In the genomic region with DNA sequence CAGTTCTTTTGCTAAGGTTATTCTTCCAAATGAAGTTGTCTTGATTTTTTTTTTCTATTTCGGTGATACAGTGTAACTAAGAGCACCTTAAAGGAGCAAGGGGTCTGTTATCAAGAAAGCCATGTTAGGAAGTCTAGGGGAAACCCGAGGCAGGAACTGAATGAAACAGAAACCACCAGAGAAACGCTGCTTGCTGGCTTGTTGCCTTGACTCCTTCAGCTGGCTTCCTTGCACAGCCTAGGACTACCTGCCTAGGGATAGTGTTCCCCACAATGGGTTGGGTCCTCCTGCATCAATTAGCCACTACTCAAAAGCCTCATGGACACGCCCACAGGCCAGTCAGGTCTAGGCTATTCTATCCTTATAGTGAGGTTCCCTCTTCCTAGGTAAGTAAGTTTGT, we compare ENCODE assay signal across 17 mouse cellular contexts.
DNase-seq lines count a peak whose midpoint lies in the region; ATAC-seq and TF ChIP-seq lines count a peak whose summit lies in the region.
"Had no signal": no experiment of that assay in that cellular context is flagged by ENCODE, and none has a peak within 500 bp of the region (broad histone marks: within the 10 kb centered on the region; RNA-seq: fewer than 3 reads in every experiment).

No protein-coding gene starts in this region.

- no peak overlapping the region for H3K4me2 ChIP-seq in forebrain, embryonic 12.5 days
- H3K4me2 ChIP-seq: forebrain, embryonic 15.5 days; heart, embryonic 15.5 days; kidney, embryonic 15.5 days; limb, embryonic 13.5 days; liver, embryonic 12.5 days; neural tube, embryonic 12.5 days; stomach, embryonic 15.5 days had no signal

- no peak overlapping the region for H3K4me3 ChIP-seq in kidney, adult 2 months (ENCODE audit: insufficient read depth, low read depth, low read length)
- H3K4me3 ChIP-seq in forebrain, embryonic 12.5 days (replicated peaks), result no peak overlapping the region
- H3K4me3 ChIP-seq: forebrain, embryonic 15.5 days; heart, embryonic 15.5 days; kidney, embryonic 15.5 days; limb, embryonic 13.5 days; liver, embryonic 12.5 days; neural tube, embryonic 12.5 days; stomach, embryonic 15.5 days had no signal

- no peaks in the 10 kb centered on the region for H3K27me3 ChIP-seq in kidney, adult 2 months (replicated peaks; ENCODE audit: control insufficient read depth, insufficient read depth, low read length)
- H3K27me3 ChIP-seq in forebrain, embryonic 12.5 days, result no peaks in the 10 kb centered on the region
- H3K27me3 ChIP-seq: forebrain, embryonic 15.5 days; heart, embryonic 15.5 days; kidney, embryonic 15.5 days; limb, embryonic 13.5 days; liver, embryonic 12.5 days; neural tube, embryonic 12.5 days; stomach, embryonic 15.5 days had no signal

- no peak overlapping the region for H3K9ac ChIP-seq in forebrain, embryonic 12.5 days
- H3K9ac ChIP-seq: forebrain, embryonic 15.5 days; heart, embryonic 15.5 days; kidney, embryonic 15.5 days; limb, embryonic 13.5 days; liver, embryonic 12.5 days; neural tube, embryonic 12.5 days; stomach, embryonic 15.5 days had no signal

- no peaks in the 10 kb centered on the region for H3K9me3 ChIP-seq in forebrain, embryonic 12.5 days
- H3K9me3 ChIP-seq: forebrain, embryonic 15.5 days; heart, embryonic 15.5 days; kidney, embryonic 15.5 days; limb, embryonic 13.5 days; liver, embryonic 12.5 days; neural tube, embryonic 12.5 days; stomach, embryonic 15.5 days had no signal

- TF ChIP-seq POLR2A in kidney, adult 2 months (IDR thresholded peaks at IDR 0.05; ENCODE audit: low read depth, low read length), result no peak

- DNase-seq in kidney, adult 2 months, result no peak
- DNase-seq in kidney, postnatal 36 days, result no peak
- peak; percentile 35 for DNase-seq in CD4-positive, CD25-positive, alpha-beta regulatory T cell, adult 2 months (ENCODE audit: low read depth, low spot score)
- DNase-seq in induced T-regulatory cell, adult 2 months (ENCODE audit: low read depth), result peak; percentile 52
- no peak for DNase-seq in thymus, adult 18-20 months
- DNase-seq in layer of hippocampus, postnatal 36 days, result no peak
- DNase-seq: cerebellum, adult 8-10 months had no signal

- 53% methylated on average over 4 of the region's 4 CpGs for WGBS in kidney, adult 2 months
- 86% methylated on average over 4 of the region's 4 CpGs for WGBS in forebrain, embryonic 12.5 days

- H3K4me1 ChIP-seq in kidney, adult 2 months (ENCODE audit: control insufficient read depth, insufficient read depth, low read length), result peaks cover 6% of the 10 kb centered on the region
- H3K4me1 ChIP-seq in forebrain, embryonic 12.5 days, result peaks cover 4% of the 10 kb centered on the region
- H3K4me1 ChIP-seq: forebrain, embryonic 15.5 days; neural tube, embryonic 12.5 days; stomach, embryonic 15.5 days had no signal

- peak overlapping the region; percentile 5; the same call in 1 of the 2 replicates for H3K27ac ChIP-seq in kidney, adult 2 months (ENCODE audit: insufficient read depth, low read depth, low read length)
- no peak overlapping the region for H3K27ac ChIP-seq in forebrain, embryonic 12.5 days
- H3K27ac ChIP-seq: forebrain, embryonic 15.5 days; heart, embryonic 15.5 days; kidney, embryonic 15.5 days; limb, embryonic 13.5 days; liver, embryonic 12.5 days; neural tube, embryonic 12.5 days; stomach, embryonic 15.5 days had no signal

- no peaks in the 10 kb centered on the region for H3K36me3 ChIP-seq in kidney, adult 2 months (ENCODE audit: control insufficient read depth, insufficient read depth, low read length)
- no peaks in the 10 kb centered on the region for H3K36me3 ChIP-seq in forebrain, embryonic 12.5 days (replicated peaks)
- H3K36me3 ChIP-seq: forebrain, embryonic 15.5 days; heart, embryonic 15.5 days; kidney, embryonic 15.5 days; limb, embryonic 13.5 days; liver, embryonic 12.5 days; neural tube, embryonic 12.5 days; stomach, embryonic 15.5 days had no signal

- TF ChIP-seq CTCF in kidney, adult 2 months (conservative IDR thresholded peaks at IDR 0.05; ENCODE audit: insufficient read depth, insufficient read length, low read depth, low read length), result no peak

- ATAC-seq in forebrain, embryonic 12.5 days (ENCODE audit: low FRiP score), result no peak
- ATAC-seq: forebrain, embryonic 15.5 days; hindbrain, embryonic 16.5 days; intestine, postnatal 0 days; liver, embryonic 12.5 days had no signal

Comparison
In these comparisons a context has a peak if more than half of its experiments do, and no peak if none do; other contexts are left out.
1. DNase-seq: peak in CD4-positive, CD25-positive, alpha-beta regulatory T cell, adult 2 months (single experiment) and induced T-regulatory cell, adult 2 months (single experiment); none in kidney, adult 2 months (single experiment), kidney, postnatal 36 days (0 of 2), thymus, adult 18-20 months (0 of 2) and layer of hippocampus, postnatal 36 days (0 of 2).